In the genomic region with DNA sequence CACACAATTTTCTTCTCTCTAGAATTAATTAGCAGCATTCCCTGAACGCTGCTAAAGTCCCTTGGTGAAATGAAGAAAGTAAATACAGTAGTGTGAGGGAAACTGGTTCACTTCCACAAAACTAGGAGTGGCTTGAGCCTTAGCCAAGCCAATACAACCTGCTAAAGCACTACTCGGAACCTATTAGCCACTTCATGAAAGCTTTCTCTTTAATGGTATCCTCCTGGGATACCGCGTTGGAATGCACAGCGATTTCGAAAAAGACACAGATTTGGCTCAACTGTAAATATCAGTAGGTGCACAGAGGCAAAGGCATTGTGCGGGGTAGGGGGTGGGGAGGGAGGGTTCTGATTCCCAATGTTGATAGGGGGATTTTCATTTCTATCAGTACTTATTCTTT, we compare ENCODE assay signal across 20 mouse cellular contexts. TPM values are rescaled to one million over a fixed set of nuclear protein-coding genes. Genes with fewer than 3 reads are reported as not detected.
DNase-seq lines count a peak whose midpoint lies in the region; ATAC-seq and TF ChIP-seq lines count a peak whose summit lies in the region.
"Had no signal": no experiment of that assay in that cellular context is flagged by ENCODE, and none has a peak within 500 bp of the region (broad histone marks: within the 10 kb centered on the region; RNA-seq: fewer than 3 reads in every experiment).

No protein-coding gene starts in this region.

- intact Hi-C loops in heart, postnatal 36 days (cut with DNase I): loop anchor here (10.0 kb wide), 1 partner anchor 572 kb away; a partner anchor contains a TSS

- WGBS in forebrain, embryonic 14.5 days: 41% methylated on average over 7 of the region's 7 CpGs
- WGBS in forebrain, embryonic 10.5 days: 85% methylated on average over 7 of the region's 7 CpGs
- WGBS in midbrain, embryonic 14.5 days: 81% methylated on average over 7 of the region's 7 CpGs
- WGBS in midbrain, embryonic 15.5 days: 74% methylated on average over 7 of the region's 7 CpGs

- TF ChIP-seq POLR2A in myocyte (IDR thresholded peaks at IDR 0.05; ENCODE audit: insufficient read length, low read depth): no peak

- H3K27ac ChIP-seq in forebrain, embryonic 14.5 days (ENCODE audit: low read depth, low read length): no peak overlapping the region
- no peak overlapping the region for H3K27ac ChIP-seq in forebrain, embryonic 10.5 days
- H3K27ac ChIP-seq in midbrain, embryonic 14.5 days (replicated peaks; ENCODE audit: low read depth, low read length): no peak overlapping the region
- H3K27ac ChIP-seq in midbrain, embryonic 15.5 days: no peak overlapping the region
- H3K27ac ChIP-seq: embryonic facial prominence, embryonic 12.5 days; forebrain, embryonic 12.5 days had no signal

- H3K9ac ChIP-seq in forebrain, embryonic 14.5 days (ENCODE audit: low read length): no peak overlapping the region
- H3K9ac ChIP-seq in midbrain, embryonic 14.5 days (replicated peaks; ENCODE audit: low read length): no peak overlapping the region
- no peak overlapping the region for H3K9ac ChIP-seq in midbrain, embryonic 15.5 days

- H3K79me2 ChIP-seq in myocyte (ENCODE audit: control insufficient read depth, insufficient read depth): no peaks in the 10 kb centered on the region

- peak; percentile 28 for DNase-seq in forebrain, embryonic 14.5 days (ENCODE audit: low spot score)
- DNase-seq in forebrain, embryonic 10.5 days (ENCODE audit: extremely low spot score, low spot score): no peak
- DNase-seq in midbrain, embryonic 14.5 days: peak; percentile 20
- DNase-seq in layer of hippocampus, adult 9-10 months (ENCODE audit: low spot score): no peak
- no peak for DNase-seq in heart, postnatal 36 days
- DNase-seq: cerebellum, adult 11 months; cerebellum, adult 8-10 months; cerebellum, postnatal 14 days; embryo, embryonic 11 days; forebrain, postnatal 0 days; gastrocnemius, adult 2 months; gastrocnemius, postnatal 25 days had no signal

- H3K27me3 ChIP-seq in forebrain, embryonic 14.5 days (replicated peaks; ENCODE audit: control insufficient read depth, insufficient read depth, low read length): no peaks in the 10 kb centered on the region
- peaks cover 43% of the 10 kb centered on the region for H3K27me3 ChIP-seq in forebrain, embryonic 10.5 days (ENCODE audit: poor library complexity, severe bottlenecking)
- H3K27me3 ChIP-seq in midbrain, embryonic 14.5 days (ENCODE audit: control insufficient read depth, insufficient read depth, low read length): no peaks in the 10 kb centered on the region
- H3K27me3 ChIP-seq in midbrain, embryonic 15.5 days (replicated peaks): no peaks in the 10 kb centered on the region
- no peaks in the 10 kb centered on the region for H3K27me3 ChIP-seq in myocyte (ENCODE audit: control insufficient read depth, insufficient read depth, insufficient read length)
- H3K27me3 ChIP-seq: CH12.LX; embryonic facial prominence, embryonic 12.5 days; heart, embryonic 12.5 days; hindbrain, embryonic 15.5 days had no signal

- H3K4me3 ChIP-seq in forebrain, embryonic 14.5 days (ENCODE audit: low read depth, low read length): no peak overlapping the region
- no peak overlapping the region for H3K4me3 ChIP-seq in forebrain, embryonic 10.5 days
- no peak overlapping the region for H3K4me3 ChIP-seq in midbrain, embryonic 14.5 days (replicated peaks; ENCODE audit: low read depth, low read length)
- H3K4me3 ChIP-seq in midbrain, embryonic 15.5 days: no peak overlapping the region
- peak overlapping the region; percentile 38 for H3K4me3 ChIP-seq in myocyte

- no peak overlapping the region for H3K4me2 ChIP-seq in forebrain, embryonic 14.5 days (ENCODE audit: low read length)
- H3K4me2 ChIP-seq in midbrain, embryonic 14.5 days (ENCODE audit: low read length): no peak overlapping the region; the same call in 1 of the 2 replicates
- H3K4me2 ChIP-seq in midbrain, embryonic 15.5 days: no peak overlapping the region
- no peak overlapping the region for H3K4me2 ChIP-seq in myocyte (ENCODE audit: low read depth)

- no peaks in the 10 kb centered on the region for H3K9me3 ChIP-seq in forebrain, embryonic 14.5 days (replicated peaks; ENCODE audit: control insufficient read depth, low read length)
- no peaks in the 10 kb centered on the region for H3K9me3 ChIP-seq in forebrain, embryonic 10.5 days
- no peaks in the 10 kb centered on the region for H3K9me3 ChIP-seq in midbrain, embryonic 14.5 days (ENCODE audit: control insufficient read depth, low read length)
- no peaks in the 10 kb centered on the region for H3K9me3 ChIP-seq in midbrain, embryonic 15.5 days
- H3K9me3 ChIP-seq: embryonic facial prominence, embryonic 12.5 days; forebrain, embryonic 12.5 days; heart, embryonic 12.5 days; hindbrain, embryonic 15.5 days had no signal

- no peak overlapping the region for H3ac ChIP-seq in myocyte (ENCODE audit: control insufficient read depth, insufficient read length)

- no peaks in the 10 kb centered on the region for H3K36me3 ChIP-seq in forebrain, embryonic 14.5 days (ENCODE audit: control insufficient read depth, insufficient read depth, low read length)
- H3K36me3 ChIP-seq in forebrain, embryonic 10.5 days (replicated peaks): no peaks in the 10 kb centered on the region
- H3K36me3 ChIP-seq in midbrain, embryonic 14.5 days (ENCODE audit: control insufficient read depth, insufficient read depth, low read length): no peaks in the 10 kb centered on the region
- no peaks in the 10 kb centered on the region for H3K36me3 ChIP-seq in midbrain, embryonic 15.5 days (replicated peaks)
- no peaks in the 10 kb centered on the region for H3K36me3 ChIP-seq in myocyte (ENCODE audit: control insufficient read depth, insufficient read depth)
- H3K36me3 ChIP-seq: embryonic facial prominence, embryonic 12.5 days; forebrain, embryonic 12.5 days; heart, embryonic 12.5 days; hindbrain, embryonic 15.5 days had no signal

- ATAC-seq in forebrain, embryonic 14.5 days: no peak
- ATAC-seq in midbrain, embryonic 14.5 days (ENCODE audit: low FRiP score, low TSS enrichment): no peak
- no peak for ATAC-seq in midbrain, embryonic 15.5 days (replicated peaks)

- H3K4me1 ChIP-seq in forebrain, embryonic 14.5 days (ENCODE audit: control insufficient read depth, insufficient read depth, low read length): 0 out of 2 replicates have a peak, but pooled peaks cover 7% of the 10 kb centered on the region
- H3K4me1 ChIP-seq in forebrain, embryonic 10.5 days: peaks cover 10% of the 10 kb centered on the region
- peaks cover 4% of the 10 kb centered on the region; the same call in 1 of the 2 replicates for H3K4me1 ChIP-seq in midbrain, embryonic 14.5 days (ENCODE audit: control insufficient read depth, insufficient read depth, low read length)
- H3K4me1 ChIP-seq in midbrain, embryonic 15.5 days: peaks cover 10% of the 10 kb centered on the region; the same call in 1 of the 2 replicates

TF ChIP-seq in myocyte, 11 proteins besides CTCF, POLR2A, EP300 and RAD21:
- TF ChIP-seq TCF3 (IDR thresholded peaks at IDR 0.05; ENCODE audit: insufficient read length, low read depth) (no peak), E2F4 (IDR thresholded peaks at IDR 0.05; ENCODE audit: insufficient read depth) (no peak), POLR2AphosphoS2 (IDR thresholded peaks at IDR 0.05; ENCODE audit: insufficient read length, low read depth) (no peak), REST (IDR thresholded peaks at IDR 0.05; ENCODE audit: insufficient read depth, insufficient read length) (no peak), CEBPB (IDR thresholded peaks at IDR 0.05; ENCODE audit: insufficient read depth, poor library complexity, severe bottlenecking) (no peak), SRF (IDR thresholded peaks at IDR 0.05; ENCODE audit: control insufficient read depth, insufficient read length, low read depth) (no peak), MYOD1 (IDR thresholded peaks at IDR 0.05; ENCODE audit: control insufficient read depth in 1 of 3, insufficient read length in 2 of 3, low read depth in 2 of 3) (no peak)
TF ChIP-seq in myocyte: peak in this region for 0.

RNA-seq across cellular contexts. Expression of a gene that starts 0.9 kb away (rescaled TPM):
- 26.3 and 26.4 TPM in 2 replicates for polyA plus RNA-seq in forebrain, embryonic 14.5 days (2014; fragmentation: Nextera tagmentation; extraction: Ambion mirVana)
- polyA plus RNA-seq in forebrain, embryonic 10.5 days (2016; fragmentation: Nextera tagmentation; extraction: Ambion mirVana): 10.9 and 12.1 TPM in 2 replicates
- 10.7 and 11.3 TPM in 2 replicates for polyA plus RNA-seq in midbrain, embryonic 14.5 days (2014; fragmentation: Nextera tagmentation; extraction: Ambion mirVana)
- 7.7 and 8.8 TPM in 2 replicates for polyA plus RNA-seq in midbrain, embryonic 15.5 days (2015; fragmentation: Nextera tagmentation; extraction: Ambion mirVana)
- 4.0 TPM for polyA plus RNA-seq in myocyte (2012; fragmentation: generic; extraction: Trizol)
- total RNA-seq in heart, postnatal 36 days (2021): 1 to 10 TPM; 4.3 to 6.3 TPM
- total RNA-seq: granulocyte monocyte progenitor cell, adult 5-6 weeks had no signal

Comparison
In these comparisons a context has a peak if more than half of its experiments do, and no peak if none do; other contexts are left out.
1. DNase-seq: peak in forebrain, embryonic 14.5 days (single experiment) and midbrain, embryonic 14.5 days (single experiment); none in forebrain, embryonic 10.5 days (single experiment), layer of hippocampus, adult 9-10 months (single experiment) and heart, postnatal 36 days (0 of 2).